Mouse (Mus musculus): ENCODE measurements at regions not wholly inside any gene's neighbourhood (a gene's known extent, or its start where the extent isn't known, plus 50 kb on each side); places are given as distances from the start of the nearest gene placed in this dataset.
"Not testable (repeated sequence)": the region's sequence is repeated elsewhere in the genome, so short reads cannot be mapped to it uniquely, and the experiment has no call there.

DNA sequence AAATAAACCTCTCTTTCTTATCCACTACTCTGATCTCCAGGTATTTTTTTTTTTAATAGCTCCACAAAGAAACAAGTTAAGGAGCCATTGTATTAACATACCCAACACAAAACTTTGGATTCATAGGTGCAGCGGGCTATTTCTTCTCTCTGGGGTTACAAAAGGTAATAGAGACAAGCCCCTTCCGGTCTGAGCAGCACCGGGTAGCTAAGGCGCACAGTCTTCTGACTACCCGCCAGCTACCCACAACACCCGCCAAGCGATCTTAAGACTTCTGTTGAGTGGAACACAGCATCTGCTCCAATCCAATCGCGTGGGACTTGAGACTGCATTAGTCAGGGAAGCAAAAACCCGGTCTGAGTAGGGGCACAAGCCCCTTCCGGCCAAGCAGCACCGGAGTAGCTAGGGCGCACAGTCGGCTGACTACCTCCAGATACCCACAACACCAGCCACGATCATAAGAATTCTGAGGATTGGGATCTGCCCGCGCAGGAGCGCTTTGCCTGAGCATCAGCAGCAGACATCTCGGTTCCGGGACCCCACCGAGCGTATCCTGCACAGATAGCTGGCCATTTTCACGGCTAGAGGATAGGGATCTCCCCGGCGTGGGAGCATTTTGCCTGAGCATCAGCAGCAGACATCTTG, 2463.9 kb downstream of the Gm37988 start:
- DNase-seq (ENCODE audit: low read depth, low spot score) = not testable (repeated sequence)

- not testable (repeated sequence) for DNase-seq (ENCODE audit: low read depth, low spot score)
Observed at GRCm38 (mm10) chr1:7298921-7299685, 2491.4 kb downstream of the Gm37988 start.

- no peak for DNase-seq (ENCODE audit: low read depth, low spot score)
Observed at GRCm38 (mm10) chr1:7308952-7309617, 2501.4 kb downstream of the Gm37988 start.

DNA sequence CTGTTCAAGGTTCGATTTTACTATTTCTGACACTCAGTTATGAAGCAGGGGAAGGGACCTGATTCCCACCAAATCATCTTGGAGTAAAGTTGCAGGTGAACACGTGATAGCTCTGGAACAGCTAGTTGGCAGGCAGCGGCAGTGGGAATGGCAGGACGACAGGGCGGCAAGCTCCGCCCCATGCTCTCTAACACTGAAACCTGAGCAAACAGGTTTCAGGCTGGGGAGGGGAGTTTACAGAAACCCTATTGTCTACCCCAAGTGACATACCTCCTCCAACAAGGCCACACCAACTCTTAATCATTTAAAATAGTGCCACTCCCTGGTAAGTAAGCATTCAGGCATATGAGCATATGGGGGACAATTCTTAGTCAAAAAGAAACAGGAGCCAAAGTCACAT, 2504.7 kb downstream of the Gm37988 start:
- not testable (repeated sequence) for DNase-seq (ENCODE audit: low read depth, low spot score)

- DNase-seq (ENCODE audit: low read depth, low spot score) = peak; percentile 2
Observed at GRCm38 (mm10) chr1:7313468-7313867, 2505.8 kb downstream of the Gm37988 start.

DNA sequence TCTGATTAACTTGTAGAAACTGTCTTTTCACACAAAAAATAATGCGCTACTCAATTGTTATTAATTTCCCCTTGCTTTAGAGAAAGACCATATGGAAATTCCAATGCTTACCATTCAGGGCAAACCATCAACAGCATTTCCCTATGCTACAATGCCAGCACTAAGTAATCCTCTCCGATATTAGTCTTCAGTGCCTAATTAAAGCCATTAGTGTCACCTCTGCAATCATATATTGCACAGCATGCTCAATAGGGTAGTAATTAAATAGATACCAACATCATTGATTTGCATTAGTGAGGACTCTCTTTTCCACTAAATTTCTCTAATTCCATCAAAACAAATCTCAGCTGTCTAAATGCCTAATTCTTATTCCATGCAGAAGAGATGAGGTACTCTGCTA, 2511.2 kb downstream of the Gm37988 start:
- DNase-seq (ENCODE audit: low read depth, low spot score) = no peak

DNA sequence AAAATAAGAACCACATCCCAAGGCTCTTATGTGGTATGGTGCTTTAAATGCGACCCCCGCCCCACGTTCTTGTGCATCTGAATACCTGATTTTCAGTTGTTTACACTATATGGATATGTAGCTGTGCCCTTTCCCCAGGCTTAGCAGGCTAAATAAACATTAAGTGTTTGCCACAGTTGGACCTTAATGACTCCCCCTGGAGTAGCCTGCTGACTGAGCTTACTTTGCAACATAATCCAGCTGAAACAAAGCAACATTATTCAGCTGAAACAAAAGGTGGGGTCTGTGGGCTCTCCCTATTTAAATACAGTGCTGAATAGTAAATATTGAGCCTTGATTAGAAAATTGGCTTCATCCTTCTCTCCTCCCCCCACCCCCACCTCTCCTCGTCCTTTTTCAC, 2511.6 kb downstream of the Gm37988 start:
- no peak for DNase-seq (ENCODE audit: low read depth, low spot score)

Data from 3T3-L1 (cell line).